Mouse (Mus musculus) liver, postnatal 0 days (tissue): ENCODE results near the gene Clrn1.

Experiments
- CTCF ChIP-seq: sonication (generic); IDR thresholded peaks from 2 replicates; pipeline ENCODE4 v1.5.1; 2016; ENCODE audit warnings: antibody characterized with exemption, low read depth
- EP300 ChIP-seq: IDR thresholded peaks from 2 replicates; pipeline ENCODE4 v1.6.1; 2016; ENCODE audit warnings: antibody characterized with exemption, low read depth, mild to moderate bottlenecking

DNA sequence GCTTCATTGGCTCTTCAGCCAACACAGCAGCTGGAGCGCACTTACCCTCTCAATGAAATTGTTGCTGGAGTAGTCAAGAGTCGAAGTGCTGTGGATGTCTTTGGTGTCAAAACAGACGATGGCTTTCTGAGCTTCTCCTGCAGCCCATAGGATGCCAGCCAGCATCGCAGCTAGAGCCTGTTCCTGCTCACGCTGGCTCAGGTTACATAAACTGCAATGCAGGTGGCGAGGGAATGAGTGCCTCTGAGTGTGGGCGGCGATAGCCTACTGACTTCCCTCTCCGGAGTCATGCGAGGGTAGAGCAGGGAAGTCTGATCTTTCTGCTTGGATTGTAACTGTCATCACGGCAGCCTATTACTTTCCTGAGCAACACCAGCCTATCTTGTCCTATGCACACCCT, 74.8 kb downstream of the Clrn1 start:
- TF ChIP-seq CTCF, result no peak
- no peak for TF ChIP-seq EP300
